Mouse (Mus musculus) kidney, embryonic 14.5 days (tissue): ENCODE results near the gene Slc25a34. TPM values are rescaled to one million over a fixed set of nuclear protein-coding genes. Genes with fewer than 3 reads are reported as not detected.

ENCODE experiments used
- ATAC-seq: fragments of 200-750 bp; cut with Nextera tagmentation; 2 replicates; pipeline ENCODE4 v1.8.0; 2017; ENCODE audit warnings: moderate number of reproducible peaks, mild to moderate bottlenecking, moderate TSS enrichment, moderate library complexity; ENCODE audit not compliant: low FRiP score, low TSS enrichment
- H3K27ac ChIP-seq: fragments of 300-500 bp; sonication (generic); 2 replicates; pipeline ENCODE4 v1.5.1; 2014; ENCODE audit warnings: low read depth, mild to moderate bottlenecking, low read length, moderate library complexity, mixed read lengths
- H3K27me3 ChIP-seq: fragments of 300-500 bp; sonication (generic); 2 replicates; pipeline ENCODE4 v1.6.1; 2014; ENCODE audit warnings: mild to moderate bottlenecking, low read length; ENCODE audit not compliant: control insufficient read depth, insufficient read depth
- H3K36me3 ChIP-seq: fragments of 300-500 bp; sonication (generic); 2 replicates; pipeline ENCODE4 v1.6.1; 2014; ENCODE audit warnings: low read length, mixed read lengths; ENCODE audit not compliant: control insufficient read depth, insufficient read depth
- H3K4me1 ChIP-seq: fragments of 300-500 bp; sonication (generic); 2 replicates; pipeline ENCODE4 v1.6.1; 2014; ENCODE audit warnings: low read length, mixed read lengths; ENCODE audit not compliant: control insufficient read depth, insufficient read depth
- H3K4me2 ChIP-seq: fragments of 300-500 bp; sonication (generic); replicated peaks from 2 replicates; pipeline ENCODE4 v1.6.1; 2014; ENCODE audit warnings: low read depth, mild to moderate bottlenecking, low read length
- H3K4me3 ChIP-seq: fragments of 300-500 bp; sonication (generic); 2 replicates; pipeline ENCODE4 v1.5.1; 2014; ENCODE audit warnings: mild to moderate bottlenecking, low read length
- H3K9ac ChIP-seq: fragments of 300-500 bp; sonication (generic); 2 replicates; pipeline ENCODE4 v1.6.1; 2014; ENCODE audit warnings: low read depth, mild to moderate bottlenecking, low read length, moderate library complexity
- H3K9me3 ChIP-seq: fragments of 300-500 bp; sonication (generic); 2 replicates; pipeline ENCODE4 v1.6.1; 2016; ENCODE audit warnings: low read length; ENCODE audit not compliant: control insufficient read depth
- WGBS: fragments of 180-500 bp; shearing (Covaris S2); extraction: QIAGEN DNeasy Blood & Tissue Kit; methylation state at CpG from one replicate; pipeline ENCODE4 v1.1.7; 2014; 5-methylcytosine and 5-hydroxymethylcytosine counted together
- polyA plus RNA-seq: library from polyadenylated mRNA; unstranded; fragments of >200 nt; fragmentation: Nextera tagmentation; extraction: Ambion mirVana; gene quantifications from 2 replicates; pipeline ENCODE4 v1.2.1, GENCODE M21; 2014

Slc25a34 gene
- polyA plus RNA-seq, 1 experiment from 2014 or later, result not detected

GRCm38 (mm10) chr4:141635991-141636390 is 12.4 kb upstream of the Slc25a34 start:
- Histone ChIP-seq H3K27me3 (no peaks in the 10 kb centered on the region), H3K4me3 (no peak overlapping the region), H3K9ac (no peak overlapping the region), H3K4me1 (no peaks in the 10 kb centered on the region), H3K4me2 (no peak overlapping the region), H3K9me3 (no peaks in the 10 kb centered on the region), H3K36me3 (peaks cover 81% of the 10 kb centered on the region), H3K27ac (no peak overlapping the region)
- ATAC-seq, result no peak
- 80% methylated on average over 9 of the region's 9 CpGs for WGBS

- Histone ChIP-seq H3K27me3 (no peaks in the 10 kb centered on the region), H3K27ac (no peak overlapping the region), H3K4me1 (no peaks in the 10 kb centered on the region), H3K9ac (no peak overlapping the region), H3K4me2 (no peak overlapping the region), H3K9me3 (no peaks in the 10 kb centered on the region), H3K4me3 (no peak overlapping the region), H3K36me3 (peaks cover 87% of the 10 kb centered on the region)
- WGBS, result 88% methylated on average over 21 of the region's 21 CpGs
- no peak for ATAC-seq
Observed at GRCm38 (mm10) chr4:141632111-141632873, 8.7 kb upstream of the Slc25a34 start.

GRCm38 (mm10) chr4:141631250-141631649 is 7.6 kb upstream of the Slc25a34 start:
- H3K9me3 ChIP-seq, result no peaks in the 10 kb centered on the region
- peaks cover 83% of the 10 kb centered on the region for H3K36me3 ChIP-seq
- H3K4me3 ChIP-seq, result no peak overlapping the region
- no peaks in the 10 kb centered on the region for H3K27me3 ChIP-seq
- H3K27ac ChIP-seq, result no peak overlapping the region
- no peak overlapping the region for H3K9ac ChIP-seq
- no peak overlapping the region for H3K4me2 ChIP-seq
- WGBS, result 92% methylated on average over 20 of the region's 20 CpGs
- no peaks in the 10 kb centered on the region for H3K4me1 ChIP-seq
- no peak for ATAC-seq

- H3K4me1 ChIP-seq, result no peaks in the 10 kb centered on the region
- H3K27ac ChIP-seq, result no peak overlapping the region
- no peak overlapping the region for H3K4me3 ChIP-seq
- peaks cover 80% of the 10 kb centered on the region for H3K36me3 ChIP-seq
- no peak for ATAC-seq
- 86% methylated on average over 11 of the region's 11 CpGs for WGBS
- H3K4me2 ChIP-seq, result no peak overlapping the region
- H3K9ac ChIP-seq, result no peak overlapping the region
- H3K9me3 ChIP-seq, result no peaks in the 10 kb centered on the region
- no peaks in the 10 kb centered on the region for H3K27me3 ChIP-seq
Observed at GRCm38 (mm10) chr4:141630021-141630420, 6.4 kb upstream of the Slc25a34 start.

GRCm38 (mm10) chr4:141628661-141629060 is 5.0 kb upstream of the Slc25a34 start:
- H3K4me3 ChIP-seq, result no peak overlapping the region
- H3K27me3 ChIP-seq, result no peaks in the 10 kb centered on the region
- H3K4me2 ChIP-seq, result no peak overlapping the region
- no peak overlapping the region for H3K9ac ChIP-seq
- no peak for ATAC-seq
- no peaks in the 10 kb centered on the region for H3K4me1 ChIP-seq
- H3K36me3 ChIP-seq, result peaks cover 71% of the 10 kb centered on the region
- no peak overlapping the region for H3K27ac ChIP-seq
- 88% methylated on average over 14 of the region's 14 CpGs for WGBS
- no peaks in the 10 kb centered on the region for H3K9me3 ChIP-seq

GRCm38 (mm10) chr4:141627502-141627901 is 3.9 kb upstream of the Slc25a34 start:
- ATAC-seq, result no peak
- peaks cover 63% of the 10 kb centered on the region for H3K36me3 ChIP-seq
- H3K4me2 ChIP-seq, result no peak overlapping the region
- no peak overlapping the region for H3K27ac ChIP-seq
- no peak overlapping the region for H3K4me3 ChIP-seq
- 89% methylated on average over 5 of the region's 5 CpGs for WGBS
- no peaks in the 10 kb centered on the region for H3K4me1 ChIP-seq
- no peak overlapping the region for H3K9ac ChIP-seq
- no peaks in the 10 kb centered on the region for H3K27me3 ChIP-seq
- no peaks in the 10 kb centered on the region for H3K9me3 ChIP-seq

- Histone ChIP-seq H3K27ac (no peak overlapping the region), H3K4me1 (no peaks in the 10 kb centered on the region), H3K27me3 (no peaks in the 10 kb centered on the region), H3K4me2 (no peak overlapping the region), H3K36me3 (peaks cover 47% of the 10 kb centered on the region), H3K9ac (no peak overlapping the region), H3K4me3 (no peak overlapping the region), H3K9me3 (no peaks in the 10 kb centered on the region)
- 90% methylated on average over 16 of the region's 16 CpGs for WGBS
- ATAC-seq, result no peak
Observed at GRCm38 (mm10) chr4:141625774-141626550, 2.3 kb upstream of the Slc25a34 start.

- 76% methylated on average over 19 of the region's 19 CpGs for WGBS
- Histone ChIP-seq H3K9ac (no peak overlapping the region), H3K4me2 (no peak overlapping the region), H3K36me3 (peaks cover 39% of the 10 kb centered on the region), H3K27ac (no peak overlapping the region), H3K27me3 (no peaks in the 10 kb centered on the region), H3K4me1 (no peaks in the 10 kb centered on the region), H3K4me3 (no peak overlapping the region), H3K9me3 (no peaks in the 10 kb centered on the region)
- no peak for ATAC-seq
Observed at GRCm38 (mm10) chr4:141624983-141625773, 1.6 kb upstream of the Slc25a34 start.
